Mouse (Mus musculus) forebrain, embryonic 13.5 days (tissue): ENCODE measurements around the gene Tbce. TPM values are rescaled to one million over a fixed set of nuclear protein-coding genes. Genes with fewer than 3 reads are reported as not detected.

ENCODE experiments used
- ATAC-seq: fragments of 200-750 bp; cut with Nextera tagmentation; 2 replicates; pipeline ENCODE4 v1.8.0; 2017
- H3K27ac ChIP-seq: fragments of 300-500 bp; sonication (generic); 2 replicates; pipeline ENCODE4 v1.5.1; 2015; ENCODE audit warnings: inconsistent platforms, mild to moderate bottlenecking, moderate library complexity
- H3K27me3 ChIP-seq: fragments of 300-500 bp; sonication (generic); 2 replicates; pipeline ENCODE4 v1.6.1; 2015; ENCODE audit warnings: mild to moderate bottlenecking, inconsistent platforms
- H3K36me3 ChIP-seq: fragments of 300-500 bp; sonication (generic); 2 replicates; pipeline ENCODE4 v1.6.1; 2015; ENCODE audit warnings: mild to moderate bottlenecking, inconsistent platforms; ENCODE audit not compliant: poor library complexity, severe bottlenecking
- H3K4me1 ChIP-seq: fragments of 300-500 bp; sonication (generic); 2 replicates; pipeline ENCODE4 v1.6.1; 2015; ENCODE audit warnings: inconsistent platforms
- H3K4me2 ChIP-seq: fragments of 300-500 bp; sonication (generic); 2 replicates; pipeline ENCODE4 v1.6.1; 2015; ENCODE audit warnings: inconsistent platforms, mild to moderate bottlenecking, moderate library complexity
- H3K4me3 ChIP-seq: fragments of 300-500 bp; sonication (generic); 2 replicates; pipeline ENCODE4 v1.5.1; 2015; ENCODE audit warnings: mild to moderate bottlenecking, inconsistent platforms
- H3K9ac ChIP-seq: fragments of 300-500 bp; sonication (generic); 2 replicates; pipeline ENCODE4 v1.6.1; 2015; ENCODE audit warnings: mild to moderate bottlenecking, inconsistent platforms
- H3K9me3 ChIP-seq: fragments of 300-500 bp; sonication (generic); replicated peaks from 2 replicates; pipeline ENCODE4 v1.6.1; 2016; ENCODE audit warnings: inconsistent platforms
- WGBS: fragments of 180-500 bp; shearing (Covaris S2); methylation state at CpG from one replicate; pipeline ENCODE4 v1.1.7; 2015; 5-methylcytosine and 5-hydroxymethylcytosine counted together
- polyA plus RNA-seq: library from polyadenylated mRNA; unstranded; fragments of >200 nt; fragmentation: Nextera tagmentation; extraction: Ambion mirVana; gene quantifications from 2 replicates; pipeline ENCODE4 v1.2.1, GENCODE M21; 2015

Tbce gene
- polyA plus RNA-seq = 81.0 and 88.2 TPM in 2 replicates

GRCm38 (mm10) chr13:14039292-14039965 lies at the start of gene Tbce:
Tbce (minus strand) TSS chr13:14039638.
- H3K36me3 ChIP-seq = no peaks in the 10 kb centered on the region
- 1% methylated on average over 35 of the region's 35 CpGs for WGBS
- H3K9me3 ChIP-seq = no peaks in the 10 kb centered on the region
- H3K27me3 ChIP-seq = no peaks in the 10 kb centered on the region
- peak; percentile 97 for ATAC-seq
- peak within 1 kb of the TSS; percentile 55 for H3K4me3 ChIP-seq
- H3K4me1 ChIP-seq = peaks cover 16% of the 10 kb centered on the region
- peak within 1 kb of the TSS; percentile 87 for H3K27ac ChIP-seq
- peak within 1 kb of the TSS; percentile 81 for H3K9ac ChIP-seq
- peak within 1 kb of the TSS; percentile 87 for H3K4me2 ChIP-seq

GRCm38 (mm10) chr13:14088669-14089068 lies 49.2 kb upstream of the Tbce start:
- WGBS = 100% methylated on average over 1 of the region's 1 CpGs

DNA sequence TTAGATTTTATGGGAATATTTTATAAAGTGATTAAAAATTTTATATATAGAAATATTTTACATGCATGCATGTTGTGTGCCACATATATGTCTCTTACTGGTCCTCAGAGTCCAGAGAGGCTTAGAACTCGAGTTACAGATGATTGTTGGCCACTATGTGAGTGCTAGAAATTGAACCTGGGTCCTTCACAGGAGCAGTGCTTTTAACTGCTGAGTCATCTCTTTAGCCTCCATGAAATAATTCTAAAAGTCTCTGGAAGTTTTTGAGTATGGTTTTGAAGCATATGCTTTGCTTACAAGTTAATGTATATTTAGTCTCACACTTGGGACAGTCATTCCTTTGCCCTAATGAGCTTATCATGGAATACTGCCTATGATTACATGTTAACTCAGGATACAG lies 35.9 kb upstream of the Tbce start:
- Histone ChIP-seq H3K27me3 (no peaks in the 10 kb centered on the region), H3K27ac (no peak overlapping the region), H3K36me3 (peaks cover 7% of the 10 kb centered on the region; the same call in 1 of the 2 replicates), H3K9ac (no peak overlapping the region), H3K4me3 (no peak overlapping the region), H3K4me2 (no peak overlapping the region), H3K4me1 (0 out of 2 replicates have a peak, but pooled peaks cover 2% of the 10 kb centered on the region), H3K9me3 (no peaks in the 10 kb centered on the region)
- WGBS = 84% methylated on average over 1 of the region's 1 CpGs
- ATAC-seq = no peak

More at GRCm38 (mm10) chr13:14088669-14089068, 49.2 kb upstream of the Tbce start:
- Histone ChIP-seq H3K27ac (no peak overlapping the region), H3K27me3 (no peaks in the 10 kb centered on the region), H3K9ac (no peak overlapping the region), H3K4me1 (no peaks in the 10 kb centered on the region), H3K36me3 (peaks cover 4% of the 10 kb centered on the region; the same call in 1 of the 2 replicates), H3K9me3 (peaks cover 3% of the 10 kb centered on the region; the same call in 1 of the 2 replicates), H3K4me2 (no peak overlapping the region), H3K4me3 (no peak overlapping the region)
- ATAC-seq = no peak

DNA sequence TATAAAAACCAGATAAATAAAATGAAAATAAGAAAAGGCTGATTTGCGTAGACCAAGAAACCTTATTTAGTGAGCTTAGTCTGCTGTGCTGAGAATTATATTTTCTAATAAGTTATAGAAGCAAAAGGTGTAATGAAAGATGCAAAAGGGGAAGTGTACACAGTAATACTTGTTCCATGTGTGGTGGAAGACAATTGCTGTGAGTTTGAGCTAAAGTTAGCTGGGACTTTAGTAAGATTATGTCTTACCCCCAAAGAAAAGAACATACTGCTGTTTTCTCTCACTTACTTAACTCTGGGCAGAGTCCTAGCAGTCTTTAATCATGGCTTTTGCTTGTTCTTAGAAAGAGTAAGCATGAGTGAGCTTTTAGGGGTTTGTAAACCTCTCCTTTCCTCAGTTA lies 34.9 kb upstream of the Tbce start:
- 0 out of 2 replicates have a peak, but pooled peaks cover 2% of the 10 kb centered on the region for H3K4me1 ChIP-seq
- H3K4me2 ChIP-seq = no peak overlapping the region
- no peak overlapping the region for H3K27ac ChIP-seq
- 98% methylated on average over 1 of the region's 1 CpGs for WGBS
- ATAC-seq = no peak
- H3K9me3 ChIP-seq = no peaks in the 10 kb centered on the region
- no peak overlapping the region for H3K4me3 ChIP-seq
- no peak overlapping the region for H3K9ac ChIP-seq
- peaks cover 7% of the 10 kb centered on the region; the same call in 1 of the 2 replicates for H3K36me3 ChIP-seq
- H3K27me3 ChIP-seq = no peaks in the 10 kb centered on the region

- 83% methylated on average over 1 of the region's 1 CpGs for WGBS
- ATAC-seq = no peak
Measured at GRCm38 (mm10) chr13:14069291-14069690, 29.9 kb upstream of the Tbce start.

DNA sequence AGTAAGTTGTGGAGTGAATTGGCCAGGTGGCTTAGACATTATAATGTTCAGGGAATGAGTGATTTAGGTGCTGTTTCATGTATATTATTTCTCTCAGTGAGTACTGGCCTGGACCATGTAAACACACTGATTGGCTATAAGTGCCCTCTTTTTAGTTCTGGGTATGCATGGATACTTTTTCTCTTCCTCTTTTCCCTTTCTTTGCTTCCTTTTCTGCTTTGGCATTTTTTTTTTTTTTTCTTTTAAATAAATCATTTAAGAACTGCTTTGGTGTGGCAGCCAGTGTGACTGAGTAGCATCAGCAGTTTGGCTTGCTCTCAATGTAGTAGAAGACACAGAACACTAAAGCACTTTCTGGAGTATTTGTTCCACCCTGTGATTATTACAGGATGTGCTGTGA lies 28.6 kb upstream of the Tbce start:
- Histone ChIP-seq H3K4me1 (peaks cover 18% of the 10 kb centered on the region), H3K9ac (no peak overlapping the region), H3K9me3 (no peaks in the 10 kb centered on the region), H3K27me3 (no peaks in the 10 kb centered on the region), H3K4me3 (no peak overlapping the region), H3K27ac (no peak overlapping the region), H3K4me2 (no peak overlapping the region), H3K36me3 (peaks cover 20% of the 10 kb centered on the region)
- no peak for ATAC-seq

More at GRCm38 (mm10) chr13:14069291-14069690, 29.9 kb upstream of the Tbce start:
- H3K4me2 ChIP-seq = no peak overlapping the region
- no peak overlapping the region for H3K9ac ChIP-seq
- H3K36me3 ChIP-seq = peaks cover 20% of the 10 kb centered on the region
- H3K9me3 ChIP-seq = no peaks in the 10 kb centered on the region
- H3K27me3 ChIP-seq = no peaks in the 10 kb centered on the region
- no peak overlapping the region for H3K4me3 ChIP-seq
- H3K27ac ChIP-seq = no peak overlapping the region
- H3K4me1 ChIP-seq = peaks cover 20% of the 10 kb centered on the region

DNA sequence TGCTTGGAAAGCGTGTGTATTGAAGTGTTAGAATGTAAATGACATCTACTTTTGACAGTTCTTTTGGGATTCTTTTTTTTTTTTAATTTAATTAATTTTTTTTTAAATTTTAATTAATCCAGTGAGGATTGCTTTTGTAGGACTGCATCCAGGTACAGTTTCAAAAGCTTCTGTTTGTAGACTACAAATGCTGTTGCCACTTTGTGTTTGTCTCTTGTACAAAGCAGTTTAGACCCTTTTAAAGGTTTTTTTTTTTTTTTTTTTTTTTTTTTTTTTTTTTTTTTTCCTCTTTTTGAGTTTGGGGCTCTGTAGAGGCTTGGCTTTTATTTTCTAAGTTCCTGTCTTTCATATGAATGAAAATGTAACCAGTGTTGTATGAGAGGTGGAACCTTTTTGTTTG lies 26.3 kb upstream of the Tbce start:
- Histone ChIP-seq H3K4me3 (no peak overlapping the region), H3K36me3 (peaks cover 16% of the 10 kb centered on the region), H3K4me2 (no peak overlapping the region), H3K27ac (no peak overlapping the region), H3K9me3 (no peaks in the 10 kb centered on the region), H3K4me1 (peaks cover 33% of the 10 kb centered on the region), H3K9ac (no peak overlapping the region), H3K27me3 (no peaks in the 10 kb centered on the region)
- no peak for ATAC-seq
- 82% methylated on average over 1 of the region's 1 CpGs for WGBS

DNA sequence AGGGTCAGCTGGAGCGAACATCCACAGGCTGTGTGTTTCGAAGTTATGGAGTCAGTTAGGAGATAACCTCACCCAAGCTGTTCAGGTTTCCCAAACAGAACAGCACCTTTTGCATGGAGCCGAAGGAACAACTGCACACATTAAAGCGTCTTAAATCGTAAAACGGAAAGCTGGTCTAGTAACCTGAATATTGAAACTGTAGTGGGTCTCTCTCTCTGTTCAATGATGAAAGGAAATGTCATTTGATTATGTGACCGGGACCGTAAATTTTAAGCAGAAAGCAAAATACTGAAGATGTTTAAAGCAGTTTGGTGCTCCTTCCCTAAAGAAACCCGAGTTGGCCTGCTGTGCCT lies 25.6 kb upstream of the Tbce start:
- no peaks in the 10 kb centered on the region for H3K9me3 ChIP-seq
- ATAC-seq = no peak
- peak overlapping the region; percentile 99 for H3K9ac ChIP-seq
- no peaks in the 10 kb centered on the region for H3K27me3 ChIP-seq
- WGBS = 21% methylated on average over 9 of the region's 9 CpGs
- H3K4me2 ChIP-seq = peak overlapping the region; percentile 82
- H3K4me3 ChIP-seq = peak overlapping the region; percentile 98
- H3K27ac ChIP-seq = peak overlapping the region; percentile 97; the same call in 1 of the 2 replicates
- H3K4me1 ChIP-seq = peaks cover 40% of the 10 kb centered on the region
- peaks cover 16% of the 10 kb centered on the region for H3K36me3 ChIP-seq

- Histone ChIP-seq H3K9ac (peak overlapping the region; percentile 99), H3K4me2 (peak overlapping the region; percentile 82), H3K4me1 (peaks cover 40% of the 10 kb centered on the region), H3K9me3 (no peaks in the 10 kb centered on the region), H3K27ac (peak overlapping the region; percentile 97), H3K27me3 (no peaks in the 10 kb centered on the region), H3K4me3 (peak overlapping the region; percentile 98), H3K36me3 (peaks cover 16% of the 10 kb centered on the region)
- no peak; the same call in 1 of the 2 replicates for ATAC-seq
- under 1% methylated on average over 56 of the region's 65 CpGs for WGBS
Measured at GRCm38 (mm10) chr13:14064341-14065027, 25.0 kb upstream of the Tbce start.

- Histone ChIP-seq H3K27ac (peak overlapping the region; percentile 97), H3K4me3 (peak overlapping the region; percentile 98), H3K36me3 (peaks cover 18% of the 10 kb centered on the region), H3K9me3 (no peaks in the 10 kb centered on the region), H3K4me2 (peak overlapping the region; percentile 82), H3K27me3 (no peaks in the 10 kb centered on the region), H3K9ac (peak overlapping the region; percentile 99), H3K4me1 (peaks cover 40% of the 10 kb centered on the region)
- peak; percentile 42 for ATAC-seq
- under 1% methylated on average over 23 of the region's 31 CpGs for WGBS
Measured at GRCm38 (mm10) chr13:14063942-14064271, 24.5 kb upstream of the Tbce start.

DNA sequence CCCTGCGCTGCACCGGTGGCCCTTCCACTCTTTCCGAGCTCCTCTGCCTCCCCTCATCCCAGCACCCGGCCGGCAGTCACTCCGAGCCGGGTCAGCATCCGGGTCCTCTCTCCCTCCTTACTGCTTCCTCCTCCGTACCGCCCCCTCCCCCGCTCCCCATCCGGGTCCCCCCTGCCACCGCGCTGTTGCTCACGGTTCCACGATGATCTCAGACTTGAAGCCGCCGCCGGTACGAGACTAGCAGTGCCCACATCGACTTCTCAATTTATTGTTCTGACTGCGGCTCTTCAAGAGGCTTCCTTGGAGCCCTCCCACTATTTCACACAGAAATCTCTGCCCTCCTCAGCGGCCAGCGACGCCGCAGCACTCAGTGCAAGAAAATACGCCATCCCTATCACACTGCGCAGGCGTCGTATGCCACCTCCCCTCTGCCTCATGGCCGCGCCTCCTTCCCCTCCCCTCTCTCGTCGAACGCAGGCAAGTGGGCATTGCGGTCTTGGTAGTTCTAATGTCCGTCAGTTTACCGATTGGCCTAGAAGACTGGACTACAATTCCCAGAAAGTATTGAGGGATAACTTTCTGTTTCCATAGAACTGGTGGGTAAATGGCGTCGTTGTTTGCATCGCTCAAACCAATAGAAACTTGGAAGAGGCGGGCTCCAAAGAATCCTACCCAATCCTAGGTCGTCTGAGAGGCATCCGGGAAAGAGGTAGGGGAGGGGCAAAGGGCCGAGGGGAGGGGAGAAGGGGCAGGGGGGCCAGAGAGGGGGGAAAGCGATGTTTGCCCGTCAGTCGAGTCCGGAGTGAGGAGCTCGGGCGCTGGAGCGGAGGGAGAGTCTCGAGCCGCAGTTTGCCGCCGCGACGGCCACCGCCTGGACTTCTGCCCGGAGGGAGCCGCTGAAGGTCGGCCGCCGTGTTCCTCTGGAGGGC lies 23.8 kb upstream of the Tbce start, which contains the start of the genes Arid4b and Ggps1:
TSS of gene Arid4b (plus strand) at position 220 of the 929 bp plus-strand sequence.
TSS of gene Ggps1 (minus strand) at position 476 of the 929 bp plus-strand sequence.
- peaks cover 15% of the 10 kb centered on the region for H3K36me3 ChIP-seq
- under 1% methylated on average over 63 of the region's 64 CpGs for WGBS
- peak; percentile 97 for ATAC-seq
- H3K9me3 ChIP-seq = no peaks in the 10 kb centered on the region
- H3K4me1 ChIP-seq = peaks cover 40% of the 10 kb centered on the region
- H3K9ac ChIP-seq = peak within 1 kb of the TSS; percentile 99
- no peaks in the 10 kb centered on the region for H3K27me3 ChIP-seq
- H3K4me3 ChIP-seq = peak within 1 kb of the TSS; percentile 98
- peak within 1 kb of the TSS; percentile 97 for H3K27ac ChIP-seq
- peak within 1 kb of the TSS; percentile 82 for H3K4me2 ChIP-seq
